Mouse (Mus musculus): ENCODE measurements around the gene Tfrc.

Tfrc gene

DNA sequence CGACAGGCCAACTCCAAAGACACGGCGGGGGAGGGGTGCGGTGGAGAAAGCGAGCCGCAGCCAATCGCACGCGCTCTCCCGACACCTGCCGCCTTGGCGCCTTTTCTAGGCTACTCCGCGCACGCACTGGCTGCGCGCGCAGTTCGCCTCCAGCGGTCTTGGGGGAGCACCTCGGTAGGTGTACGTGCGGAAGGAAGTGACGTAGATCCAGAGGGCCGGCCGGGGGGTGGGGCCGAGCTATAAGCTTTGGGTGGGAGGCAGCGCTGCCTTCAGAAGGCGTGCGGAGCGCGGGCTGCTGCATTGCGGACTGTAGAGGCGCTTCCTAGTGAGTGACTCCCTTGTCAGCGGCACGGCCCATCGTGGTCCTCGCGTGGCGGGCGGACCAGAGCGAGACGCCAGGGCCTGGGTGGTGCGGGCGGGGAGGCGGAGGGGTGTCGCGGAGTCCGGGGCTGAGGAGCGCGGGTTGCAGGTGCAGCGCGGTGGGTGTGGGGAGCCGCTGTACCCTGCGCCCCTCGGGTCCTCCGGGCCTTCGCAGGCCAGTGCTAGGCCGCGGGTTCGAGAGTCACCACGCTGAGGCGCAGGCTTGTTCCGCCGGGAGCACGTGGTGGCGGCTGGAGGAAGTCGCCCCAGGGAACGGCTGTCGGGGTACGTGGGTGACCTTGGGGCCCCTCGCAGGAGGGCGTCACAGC is at the start of gene Tfrc:
Gene Tfrc, plus strand, starts transcription at position 209 of the 689 bp plus-strand sequence.
- in situ Hi-C loops (cut with MboI; ENCODE audit: low sequenced_read_pairs) = loop anchor here (5.0 kb wide), 1 partner anchor 87 kb away; no protein-coding TSS in a partner anchor

DNA sequence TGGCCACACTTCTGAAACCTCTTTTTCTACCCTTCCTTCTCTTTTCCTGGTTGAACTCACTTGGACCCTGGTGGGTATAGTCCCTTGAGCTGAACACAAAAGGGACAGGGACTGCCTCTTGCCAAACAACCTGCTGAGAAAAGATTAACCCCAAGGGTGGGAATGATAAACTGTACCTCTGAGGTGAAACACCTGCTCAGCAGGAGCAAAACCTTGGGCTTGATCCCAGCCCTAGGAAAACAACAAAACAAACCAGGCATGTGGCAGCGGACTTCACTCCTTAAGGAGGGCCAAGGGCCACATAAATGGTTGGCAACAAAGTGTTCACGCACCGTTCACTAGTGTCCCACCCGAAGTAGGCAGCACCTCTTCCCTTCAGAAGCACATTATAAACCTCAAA is 49.2 kb upstream of the Tfrc start:
- in situ Hi-C loops (cut with MboI; ENCODE audit: low sequenced_read_pairs) = no loop called here

- in situ Hi-C loops (cut with MboI; ENCODE audit: low sequenced_read_pairs) = no loop called here
Measured at GRCm38 (mm10) chr16:32563056-32563793, 45.5 kb upstream of the Tfrc start.

DNA sequence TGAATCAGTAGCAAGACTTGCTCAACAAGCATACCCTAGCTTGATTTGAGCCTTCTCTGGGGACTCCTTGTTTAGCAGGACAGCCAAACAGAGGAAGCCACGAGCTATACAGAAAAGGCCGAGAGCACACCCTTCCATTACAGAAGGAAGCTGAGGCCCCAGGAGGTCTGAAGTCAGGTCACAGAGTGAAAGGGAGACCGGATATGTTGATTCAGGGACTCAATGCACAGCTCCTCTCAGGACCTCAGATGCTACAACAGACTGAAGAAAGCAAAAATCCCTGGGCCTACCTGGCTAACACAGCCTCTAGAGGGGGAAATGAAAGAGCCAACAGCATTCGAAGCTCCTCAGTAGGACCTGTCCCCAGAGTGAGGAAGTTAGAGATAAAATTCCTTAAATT is 41.4 kb upstream of the Tfrc start:
- in situ Hi-C loops (cut with MboI; ENCODE audit: low sequenced_read_pairs) = no loop called here

GRCm38 (mm10) chr16:32568401-32568800 is 40.3 kb upstream of the Tfrc start:
- in situ Hi-C loops (cut with MboI; ENCODE audit: low sequenced_read_pairs) = no loop called here

DNA sequence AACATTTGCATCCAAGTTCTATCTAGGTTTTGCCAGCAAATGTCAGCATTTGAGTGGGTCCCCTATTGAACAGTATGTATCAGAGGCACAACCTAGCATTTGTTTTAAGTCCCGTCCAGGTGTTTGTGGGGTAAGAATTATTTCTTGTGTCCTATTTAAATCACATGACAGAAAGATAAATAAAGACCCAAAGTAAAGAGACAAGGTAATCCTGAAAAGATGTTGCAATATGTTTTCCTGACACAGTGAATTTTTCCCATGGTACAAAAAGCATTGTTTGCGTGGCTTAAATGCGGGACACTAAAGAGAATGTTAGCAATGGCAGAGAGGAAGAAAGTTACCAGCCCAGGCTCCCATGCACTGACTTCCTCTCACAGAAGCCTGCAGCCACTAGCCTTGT is 38.7 kb upstream of the Tfrc start:
- in situ Hi-C loops (cut with MboI; ENCODE audit: low sequenced_read_pairs) = no loop called here

- in situ Hi-C loops (cut with MboI; ENCODE audit: low sequenced_read_pairs) = no loop called here
Measured at GRCm38 (mm10) chr16:32572528-32572927, 36.2 kb upstream of the Tfrc start.

GRCm38 (mm10) chr16:32586482-32586881 is 22.2 kb upstream of the Tfrc start:
- in situ Hi-C loops (cut with MboI; ENCODE audit: low sequenced_read_pairs) = no loop called here

GRCm38 (mm10) chr16:32588568-32588967 is 20.2 kb upstream of the Tfrc start:
- in situ Hi-C loops (cut with MboI; ENCODE audit: low sequenced_read_pairs) = no loop called here

DNA sequence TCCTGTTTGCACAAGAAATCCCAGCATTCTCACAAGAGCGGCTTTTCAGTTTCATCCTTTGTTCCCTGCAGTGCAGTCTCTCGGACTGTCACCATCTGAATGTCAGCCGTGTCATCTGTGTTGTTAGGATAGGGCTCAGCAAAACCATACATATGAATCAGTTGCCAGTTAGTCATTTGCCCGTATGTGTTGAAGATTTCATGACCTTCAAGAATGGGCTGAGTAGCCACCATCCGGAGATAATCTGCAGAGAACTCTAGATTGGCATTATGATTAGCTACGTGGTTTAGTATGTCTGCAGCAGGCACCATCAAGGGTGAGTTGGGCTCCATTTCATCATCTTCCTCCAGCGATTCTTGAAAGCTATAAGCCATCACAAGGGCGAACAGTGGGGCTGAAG is 17.2 kb upstream of the Tfrc start:
- in situ Hi-C loops (cut with MboI; ENCODE audit: low sequenced_read_pairs) = no loop called here

DNA sequence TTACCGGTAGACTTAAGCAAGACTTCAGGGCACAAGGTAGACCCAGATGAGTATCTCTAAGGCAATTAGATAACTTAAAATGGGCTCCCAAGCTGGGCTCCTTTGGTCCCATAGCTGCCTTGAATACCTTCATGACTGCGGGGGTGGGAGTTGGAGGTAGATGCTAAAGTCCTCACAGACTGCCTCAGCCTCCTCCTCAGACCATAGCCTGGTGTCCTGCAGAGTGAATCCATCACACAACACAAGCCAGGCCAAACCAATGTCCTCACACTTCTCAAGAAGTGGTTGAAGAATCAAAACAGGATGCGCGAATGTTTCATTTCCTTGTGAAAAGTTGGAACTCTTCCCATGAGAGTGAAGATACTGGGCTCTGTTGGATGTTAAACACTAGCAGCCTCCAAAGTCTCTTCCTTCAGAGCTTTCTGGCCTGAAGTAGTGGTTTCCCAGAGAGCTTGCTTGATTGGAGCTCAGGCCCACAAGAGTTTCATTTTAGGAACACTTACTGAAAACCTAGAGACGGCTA is 15.4 kb upstream of the Tfrc start:
- in situ Hi-C loops (cut with MboI; ENCODE audit: low sequenced_read_pairs) = no loop called here

- in situ Hi-C loops (cut with MboI; ENCODE audit: low sequenced_read_pairs) = no loop called here
Measured at GRCm38 (mm10) chr16:32593916-32594315, 14.8 kb upstream of the Tfrc start.

DNA sequence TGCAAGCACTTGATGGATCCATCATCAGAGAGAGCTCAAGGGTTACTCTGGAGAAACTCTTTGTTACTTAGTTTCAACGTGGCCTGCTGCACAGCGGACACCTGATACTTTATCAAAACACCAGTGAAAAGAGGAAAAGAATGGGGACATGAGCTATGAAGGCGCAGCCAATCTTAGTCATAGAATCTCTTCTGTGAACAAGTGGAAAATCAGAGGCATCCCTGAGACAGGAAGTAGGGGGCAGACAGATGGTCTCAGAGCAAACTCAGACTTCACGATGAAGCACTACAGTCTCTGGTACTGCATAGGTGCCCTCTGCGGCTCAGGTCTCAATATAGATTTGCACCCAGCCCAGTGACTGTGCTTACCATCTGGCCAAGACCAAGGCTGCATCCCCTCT is 14.0 kb upstream of the Tfrc start:
- in situ Hi-C loops (cut with MboI; ENCODE audit: low sequenced_read_pairs) = no loop called here

DNA sequence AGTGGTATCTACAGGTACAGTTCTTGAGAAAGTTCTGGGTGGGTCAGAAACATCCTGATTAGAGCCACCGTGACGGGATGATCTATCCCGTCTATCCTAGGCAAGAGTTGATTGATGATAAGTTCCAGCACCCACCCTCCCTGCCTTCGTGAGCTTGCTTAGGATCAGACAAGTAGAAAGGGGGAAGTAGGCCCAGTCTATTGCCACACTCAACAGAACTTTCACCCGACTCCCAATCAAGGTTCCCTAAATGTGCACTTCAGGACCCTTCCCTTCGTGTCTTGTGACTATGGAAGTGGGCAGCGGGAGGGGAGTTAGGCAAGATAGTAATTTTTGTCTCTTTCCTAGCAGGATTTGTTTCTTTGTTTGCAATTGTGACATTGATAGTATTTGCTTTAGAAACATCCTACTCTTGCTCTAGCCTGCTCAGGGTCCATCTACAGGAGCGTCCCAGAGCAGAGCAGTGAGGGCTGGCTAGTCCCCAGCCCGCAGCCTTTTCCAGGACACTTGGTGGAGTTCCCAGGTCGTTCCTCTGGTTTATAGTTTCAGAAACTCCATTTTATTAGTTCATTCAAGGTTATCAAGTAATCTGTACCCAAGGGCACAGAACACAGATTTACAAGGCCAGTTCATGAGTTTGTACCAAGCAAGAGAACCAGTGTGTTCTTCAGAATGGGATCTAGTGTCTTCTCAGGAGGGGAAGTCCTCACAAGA is 13.4 kb upstream of the Tfrc start:
- in situ Hi-C loops (cut with MboI; ENCODE audit: low sequenced_read_pairs) = no loop called here

DNA sequence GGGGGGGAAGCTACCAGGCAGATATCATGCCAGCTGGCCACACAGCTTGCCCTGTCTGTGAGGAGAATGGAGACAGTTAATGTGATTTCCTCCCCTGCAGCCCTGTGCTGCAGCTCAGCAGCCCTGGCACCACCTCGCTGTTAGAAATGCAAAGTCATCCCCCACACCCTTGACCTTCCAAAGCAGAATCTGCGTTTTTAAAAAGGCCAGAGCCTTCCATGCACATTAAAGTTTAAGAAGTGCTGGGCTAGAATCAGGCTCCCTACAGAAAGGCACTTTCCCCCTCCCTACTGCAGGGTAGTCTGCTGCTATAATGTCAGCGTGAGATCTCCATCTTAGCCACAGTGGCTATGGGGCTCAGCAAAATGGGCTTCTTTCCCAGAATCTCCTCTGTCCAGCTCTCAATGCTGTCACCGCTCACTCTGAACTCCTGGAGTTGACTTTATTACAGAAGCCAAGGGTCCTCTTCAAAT is 10.8 kb upstream of the Tfrc start:
- in situ Hi-C loops (cut with MboI; ENCODE audit: low sequenced_read_pairs) = no loop called here

- in situ Hi-C loops (cut with MboI; ENCODE audit: low sequenced_read_pairs) = no loop called here
Measured at GRCm38 (mm10) chr16:32599151-32599550, 9.6 kb upstream of the Tfrc start.

DNA sequence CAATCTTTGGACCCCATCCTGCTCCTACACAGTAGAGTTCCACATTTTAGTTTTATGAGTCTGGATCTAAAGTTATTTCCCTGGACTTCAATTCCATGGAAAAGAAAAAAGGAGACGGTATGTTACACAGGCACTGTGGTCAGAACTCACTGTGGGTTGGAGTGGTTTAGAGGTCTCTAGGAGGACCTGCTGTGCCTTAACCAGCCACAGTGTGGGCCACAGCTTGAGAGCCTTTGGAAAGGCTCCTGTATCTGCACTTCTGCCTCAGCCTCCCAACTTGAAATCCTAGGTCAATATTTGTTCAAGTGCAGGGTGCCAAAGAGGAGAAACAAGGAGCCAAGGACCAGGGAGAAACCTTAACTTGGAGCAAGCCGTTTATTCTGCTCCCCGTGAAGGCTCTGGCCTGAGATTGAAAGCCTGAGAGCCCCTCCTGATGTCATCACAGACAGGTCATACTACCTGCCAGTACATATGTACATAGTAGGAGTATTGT is 6.5 kb upstream of the Tfrc start:
- in situ Hi-C loops (cut with MboI; ENCODE audit: low sequenced_read_pairs) = no loop called here

- in situ Hi-C loops (cut with MboI; ENCODE audit: low sequenced_read_pairs) = loop anchor here (5.0 kb wide), 1 partner anchor 85 kb away; no protein-coding TSS in a partner anchor
Measured at GRCm38 (mm10) chr16:32607562-32608343, 967 bp upstream of the Tfrc start.

GRCm38 (mm10) chr16:32608344-32608711 is 392 bp upstream of the Tfrc start:
- in situ Hi-C loops (cut with MboI; ENCODE audit: low sequenced_read_pairs) = loop anchor here (5.0 kb wide), 1 partner anchor 86 kb away; no protein-coding TSS in a partner anchor

- in situ Hi-C loops (cut with MboI; ENCODE audit: low sequenced_read_pairs) = loop anchor here (5.0 kb wide), 1 partner anchor 87 kb away; no protein-coding TSS in a partner anchor
Measured at GRCm38 (mm10) chr16:32609401-32609779, 670 bp downstream of the Tfrc start.
